Mouse (Mus musculus): ENCODE results near the gene BC030500. TPM values are rescaled to one million over a fixed set of nuclear protein-coding genes. Genes with fewer than 3 reads are reported as not detected.

BC030500 gene
- total and polyA plus RNA-seq, 2 experiments from 2014 or later = not detected

DNA sequence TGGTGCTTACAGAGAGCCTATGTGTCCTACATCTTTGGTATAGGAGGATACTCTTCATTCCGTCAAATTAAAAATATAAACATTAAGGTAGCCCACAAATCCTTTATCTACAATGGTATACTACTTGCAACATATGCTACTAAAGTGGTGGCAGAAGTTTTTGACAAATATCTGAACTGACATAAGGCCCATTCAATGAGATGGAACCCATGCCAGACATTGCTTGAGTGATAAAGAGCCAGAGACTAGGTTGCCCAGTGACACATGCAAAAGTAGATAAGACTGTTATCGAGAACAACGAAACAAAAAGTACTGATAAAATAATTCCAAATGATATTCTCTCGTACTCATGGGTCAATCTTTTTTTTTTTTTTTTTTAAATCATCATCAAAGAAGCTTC lies 32.2 kb downstream of the BC030500 start:
- ATAC-seq (ENCODE audit: insufficient read depth, low read depth) = no peak
- WGBS = 60% methylated on average over 4 of the region's 4 CpGs
- H3K4me1 ChIP-seq (ENCODE audit: control insufficient read depth, insufficient read depth) = no peaks in the 10 kb centered on the region

DNA sequence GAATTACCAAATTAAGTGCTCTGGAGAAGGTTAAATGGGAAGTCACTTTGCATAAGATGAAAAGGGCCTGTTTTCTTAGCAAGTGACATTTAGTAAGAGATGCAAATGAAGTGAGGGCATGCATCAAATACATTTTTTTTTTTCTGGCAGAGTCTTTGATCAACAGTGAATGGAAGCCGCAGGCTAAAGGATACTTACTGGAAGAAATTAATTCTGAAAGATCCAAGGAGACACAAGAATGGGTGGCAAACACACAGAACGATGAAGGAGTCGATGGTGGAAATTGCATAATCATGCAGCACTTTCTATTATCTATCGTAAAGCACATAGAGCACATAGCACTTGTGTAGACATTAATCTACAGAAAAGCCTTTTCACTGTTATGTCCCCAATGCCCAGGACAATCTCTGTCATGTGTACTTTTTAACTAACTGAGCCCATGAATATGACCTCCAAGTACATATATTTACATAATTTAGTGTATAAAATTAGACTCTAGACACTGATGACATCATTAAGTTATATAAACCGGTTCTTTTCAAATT lies 45.7 kb downstream of the BC030500 start:
- 81% methylated on average over 5 of the region's 5 CpGs for WGBS
- no peak overlapping the region for H3K9ac ChIP-seq (replicated peaks; ENCODE audit: low read depth, low read length)
- H3K27me3 ChIP-seq (ENCODE audit: control insufficient read depth, insufficient read depth, low read length) = no peaks in the 10 kb centered on the region
- H3K36me3 ChIP-seq (replicated peaks; ENCODE audit: control insufficient read depth, insufficient read depth, low read length) = no peaks in the 10 kb centered on the region
- H3K27ac ChIP-seq (ENCODE audit: low read depth) = no peak overlapping the region
- no peak for DNase-seq (ENCODE audit: low spot score)
- H3K4me2 ChIP-seq (ENCODE audit: low read depth, low read length) = no peak overlapping the region
- no peaks in the 10 kb centered on the region for H3K4me1 ChIP-seq (ENCODE audit: control insufficient read depth, insufficient read depth)
- no peaks in the 10 kb centered on the region for H3K9me3 ChIP-seq (replicated peaks; ENCODE audit: control insufficient read depth, low read length)
- no peak overlapping the region for H3K4me3 ChIP-seq (ENCODE audit: low read depth, low read length)
- ATAC-seq (ENCODE audit: insufficient read depth, low read depth) = no peak
- TF ChIP-seq CTCF (IDR thresholded peaks at IDR 0.05; ENCODE audit: low read depth) = no peak

More for the DNA sequence above, 32.2 kb downstream of the BC030500 start:
- Histone ChIP-seq H3K36me3 (replicated peaks; ENCODE audit: control insufficient read depth, insufficient read depth, low read length) (no peaks in the 10 kb centered on the region), H3K9me3 (replicated peaks; ENCODE audit: control insufficient read depth, low read length) (no peaks in the 10 kb centered on the region), H3K27me3 (ENCODE audit: control insufficient read depth, insufficient read depth, low read length) (no peaks in the 10 kb centered on the region), H3K27ac (ENCODE audit: low read depth) (no peak overlapping the region), H3K4me3 (ENCODE audit: low read depth, low read length) (no peak overlapping the region), H3K9ac (replicated peaks; ENCODE audit: low read depth, low read length) (no peak overlapping the region), H3K4me2 (ENCODE audit: low read depth, low read length) (no peak overlapping the region)
- DNase-seq (ENCODE audit: low spot score) = no peak
- no peak for TF ChIP-seq EP300 (IDR thresholded peaks at IDR 0.05; ENCODE audit: low read depth)
- TF ChIP-seq CTCF (IDR thresholded peaks at IDR 0.05; ENCODE audit: low read depth) = no peak

Other genes with a start within 250 kb of the BC030500 start
- gene Galntl6, start 885 bp downstream of the BC030500 start, total RNA-seq (2014; rRNA removed; ENCODE audit: low replicate concordance) = not detected in 2 replicates
- 0.07 TPM in 1 of 2 replicates, not detected in the other for gene Galntl6, start 885 bp downstream of the BC030500 start, polyA plus RNA-seq (2015; fragmentation: Nextera tagmentation; extraction: Ambion mirVana)

Data from heart, postnatal 0 days (tissue).